Mouse (Mus musculus) spleen, embryonic (tissue): Measurements from ENCODE around the gene Cnfn.

Experiments used
- CTCF ChIA-PET: fragments of 350-600 bp; sonication (Branson Sonifier 250); formaldehyde crosslinking; loops from one replicate; lab custom pipeline; 2022; lab: Charles Lee

Cnfn gene

DNA sequence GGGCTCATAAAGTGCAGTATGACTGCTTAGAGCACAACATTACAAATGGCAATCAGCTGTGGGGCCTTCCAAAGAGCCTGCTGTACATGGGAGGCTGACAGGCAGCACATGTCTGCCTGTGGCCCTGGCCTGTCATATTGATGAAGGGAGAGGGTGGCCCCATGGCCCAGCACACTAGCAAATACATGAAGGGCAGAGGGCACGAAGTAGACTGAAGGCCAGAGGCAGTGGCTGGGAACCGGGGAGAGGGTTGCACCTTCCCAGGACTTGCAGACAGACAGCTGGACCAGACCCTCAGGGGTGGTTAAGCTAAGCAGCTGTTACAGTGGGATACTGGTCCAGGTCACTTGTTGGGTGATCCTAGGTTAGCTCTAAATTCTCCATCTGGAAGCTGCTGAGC is 21.5 kb upstream of the Cnfn start:
- CTCF ChIA-PET: no interaction called here

DNA sequence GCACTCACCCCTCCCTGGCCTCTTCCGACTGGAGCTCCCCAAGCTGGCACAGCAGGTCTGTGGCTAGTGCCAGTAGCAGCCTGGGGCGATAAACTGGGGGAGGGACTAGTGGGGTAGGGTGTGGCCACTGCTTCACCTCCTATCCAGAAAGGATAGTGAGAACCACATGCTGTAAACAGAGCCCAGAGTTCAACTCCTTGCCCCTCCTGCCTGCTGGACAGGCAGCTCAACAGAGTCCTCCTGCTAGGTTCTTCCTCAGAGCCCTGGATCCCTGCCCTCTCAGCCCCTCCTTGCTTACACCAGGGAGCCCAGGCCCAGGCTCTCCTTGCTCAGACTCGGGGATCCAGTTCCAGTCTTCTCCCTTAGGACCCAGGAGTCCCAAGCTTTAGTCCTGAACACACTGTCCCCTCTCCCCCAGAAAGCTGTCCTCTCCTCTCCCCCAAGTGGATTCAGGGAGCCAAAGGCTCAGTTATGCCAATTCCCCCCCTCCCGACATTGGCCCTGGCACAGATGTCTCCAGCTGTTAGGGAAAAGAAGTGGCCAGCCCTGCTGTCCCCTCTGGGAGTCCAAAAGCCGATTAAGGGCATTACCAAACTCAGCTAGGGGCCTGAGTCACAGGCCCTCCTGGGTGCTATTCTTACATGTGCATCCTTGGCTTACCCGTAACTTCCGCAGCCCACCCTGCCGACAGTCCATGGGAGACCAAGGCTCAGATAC is 20.7 kb upstream of the Cnfn start:
- CTCF ChIA-PET: no interaction called here

DNA sequence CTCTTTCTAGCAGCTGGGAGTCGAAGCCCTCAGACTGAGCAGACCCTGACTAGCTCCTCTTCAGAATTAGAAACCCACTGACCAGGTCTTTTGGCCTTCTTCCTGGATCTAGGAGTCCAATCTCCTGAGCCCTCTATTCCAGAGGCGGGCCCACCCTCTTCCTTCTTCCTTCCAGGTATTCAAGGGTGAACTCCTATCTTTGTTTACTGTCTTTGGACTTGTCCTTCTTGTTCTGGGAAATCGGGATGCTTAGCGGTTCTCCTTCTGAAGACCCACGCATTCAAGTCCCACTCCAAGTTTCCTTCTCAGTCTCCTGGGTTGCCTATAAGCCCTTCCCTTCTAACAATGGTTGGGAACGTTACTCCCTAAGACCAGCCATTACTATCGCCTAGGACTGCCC is 19.4 kb upstream of the Cnfn start:
- CTCF ChIA-PET: no interaction called here

DNA sequence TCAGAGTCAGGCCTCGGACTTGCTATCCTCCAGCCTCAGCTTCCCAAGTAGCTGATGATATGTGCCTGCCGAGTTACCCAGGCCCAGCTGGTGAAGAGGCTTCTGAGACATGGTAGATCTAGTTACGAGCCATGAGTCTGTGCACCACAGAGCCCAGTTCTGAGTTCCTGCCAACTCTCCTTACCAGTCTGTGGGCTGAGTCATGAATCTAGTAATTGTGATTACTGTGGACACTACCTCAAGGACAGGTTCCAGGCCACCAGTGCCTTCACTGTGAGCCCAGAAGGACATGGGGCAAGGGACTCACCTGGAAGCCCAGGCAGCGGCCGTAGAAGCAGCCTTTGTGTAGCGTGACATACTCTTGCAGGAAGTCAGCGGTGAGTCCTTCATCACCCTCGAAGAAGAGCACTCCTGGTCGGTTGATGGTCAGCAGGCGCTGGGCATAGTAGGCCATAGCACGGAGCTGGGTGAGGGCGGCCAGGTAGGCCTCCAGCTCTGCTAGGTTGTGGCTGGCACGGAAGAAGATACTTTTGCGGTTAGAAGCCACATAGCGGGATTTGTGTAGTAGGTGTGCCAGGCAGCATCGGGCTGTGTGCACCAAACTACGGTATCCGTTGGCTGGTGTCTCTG is 18.4 kb upstream of the Cnfn start:
- CTCF ChIA-PET: no interaction called here

DNA sequence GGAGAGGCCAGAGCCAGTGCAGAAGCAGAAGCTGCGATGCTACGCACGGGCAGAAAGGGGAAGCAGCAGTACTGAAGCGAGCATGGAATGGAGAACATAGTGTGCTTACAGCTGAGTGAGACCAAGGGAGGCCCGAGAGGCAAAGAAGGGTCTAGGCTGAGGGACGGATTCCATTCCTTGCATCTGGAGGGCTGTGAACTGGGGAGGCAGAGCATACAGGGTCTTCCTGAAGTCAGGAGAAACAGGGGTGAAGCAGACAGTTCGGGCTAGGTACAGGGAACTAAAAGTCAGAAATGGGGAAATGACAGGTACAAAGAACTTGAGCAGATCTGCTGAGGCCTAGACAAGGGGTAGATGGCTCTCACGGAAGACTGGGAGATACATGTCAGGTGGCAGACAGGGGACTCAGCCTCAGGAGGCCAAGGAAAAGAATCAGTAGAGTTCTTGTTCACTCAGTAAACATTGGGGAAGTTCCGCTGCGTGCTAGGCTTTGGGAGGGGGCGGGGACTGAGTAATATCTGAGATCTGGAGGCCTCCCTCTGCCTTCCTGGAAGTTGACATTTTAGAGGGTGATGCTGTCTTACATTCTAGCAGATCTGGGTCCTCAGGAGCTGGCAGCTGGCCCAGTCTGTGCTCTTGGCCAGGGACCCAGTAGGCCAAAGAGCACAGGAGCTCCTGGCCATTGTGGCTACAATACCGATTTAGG is 16.5 kb upstream of the Cnfn start:
- CTCF ChIA-PET: interaction anchor here (0.6 kb wide), 1 partner anchor 108 kb away, joined by 3 read pairs; no protein-coding TSS in a partner anchor

DNA sequence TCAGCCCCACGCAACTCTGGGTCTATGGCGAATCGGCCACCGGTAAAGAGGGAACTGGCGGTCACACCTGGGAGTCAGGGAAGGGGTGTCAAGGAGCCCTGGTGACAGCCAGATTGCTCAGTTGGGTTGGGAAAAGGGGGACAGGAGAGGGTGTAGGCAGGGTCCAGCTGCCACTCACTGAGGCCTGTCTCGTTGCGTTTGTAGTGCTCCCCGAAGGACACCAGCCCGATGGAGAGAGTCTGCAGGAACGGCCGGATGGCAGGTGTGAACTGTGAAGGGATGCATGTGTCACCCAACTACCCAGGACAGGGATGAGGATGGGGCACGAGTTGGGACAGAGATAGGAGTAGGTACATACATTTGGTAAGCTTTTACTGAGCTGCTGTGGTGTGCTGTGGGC is 15.7 kb upstream of the Cnfn start:
- CTCF ChIA-PET: no interaction called here

DNA sequence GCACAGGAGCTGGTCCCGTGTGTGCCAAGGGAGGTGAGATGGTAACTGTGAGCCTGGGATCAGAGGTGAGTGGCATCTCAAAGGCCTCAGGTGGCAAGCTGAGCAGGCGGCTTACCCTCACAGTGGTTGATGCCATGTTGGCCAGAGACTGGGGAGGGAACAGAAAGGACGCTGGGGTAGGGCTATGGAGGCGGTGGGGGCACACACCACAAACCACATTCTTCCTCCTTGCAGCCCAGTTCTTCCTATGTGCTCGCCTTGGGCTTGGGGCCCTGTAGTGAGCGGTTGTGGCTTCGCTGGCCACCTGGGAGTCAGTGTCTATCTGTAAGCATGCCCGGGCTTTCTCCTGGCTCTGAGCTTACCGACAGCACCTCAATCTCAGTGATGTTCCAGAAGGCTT is 15.3 kb upstream of the Cnfn start:
- CTCF ChIA-PET: no interaction called here

DNA sequence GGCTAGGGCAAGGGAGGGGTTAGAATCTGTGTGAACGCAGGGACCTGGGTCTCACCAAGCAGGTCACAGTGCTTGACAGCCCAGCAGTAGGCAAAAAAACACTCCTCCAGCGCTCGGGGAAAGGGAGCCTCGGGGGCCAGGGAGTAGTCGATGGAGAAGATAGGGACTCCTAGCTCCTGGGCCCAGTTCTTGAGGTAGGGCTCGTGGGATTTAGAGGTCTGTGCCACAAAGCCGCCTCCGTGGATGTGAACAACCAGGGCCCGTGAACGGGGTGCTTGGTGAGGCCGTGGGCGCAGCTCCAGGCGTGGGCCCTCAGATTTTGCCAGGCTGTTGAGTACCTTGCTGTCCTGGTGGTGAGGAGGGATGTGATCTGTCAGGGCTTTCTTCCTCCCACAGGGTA is 14.8 kb upstream of the Cnfn start:
- CTCF ChIA-PET: no interaction called here

DNA sequence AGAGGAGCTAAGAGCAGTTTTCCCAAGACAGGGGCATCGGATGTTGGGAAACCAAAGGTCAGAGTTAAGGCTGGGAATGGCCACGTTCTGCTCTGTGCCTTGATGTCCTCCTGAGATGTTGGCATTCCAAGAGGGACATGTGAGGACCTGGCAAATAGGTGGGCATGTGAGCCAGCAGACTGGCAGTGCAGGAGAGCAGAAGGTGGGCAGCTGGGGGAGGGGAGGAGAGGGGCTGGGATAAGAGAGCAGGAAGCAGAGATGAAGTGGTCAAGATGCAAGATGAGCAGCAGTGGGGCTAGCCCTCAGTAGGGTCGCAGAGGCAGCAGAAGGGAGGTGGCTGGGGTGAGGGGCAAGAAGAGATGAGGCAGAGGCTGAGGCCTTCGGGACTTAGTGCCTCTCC is 14.4 kb upstream of the Cnfn start:
- CTCF ChIA-PET: no interaction called here

DNA sequence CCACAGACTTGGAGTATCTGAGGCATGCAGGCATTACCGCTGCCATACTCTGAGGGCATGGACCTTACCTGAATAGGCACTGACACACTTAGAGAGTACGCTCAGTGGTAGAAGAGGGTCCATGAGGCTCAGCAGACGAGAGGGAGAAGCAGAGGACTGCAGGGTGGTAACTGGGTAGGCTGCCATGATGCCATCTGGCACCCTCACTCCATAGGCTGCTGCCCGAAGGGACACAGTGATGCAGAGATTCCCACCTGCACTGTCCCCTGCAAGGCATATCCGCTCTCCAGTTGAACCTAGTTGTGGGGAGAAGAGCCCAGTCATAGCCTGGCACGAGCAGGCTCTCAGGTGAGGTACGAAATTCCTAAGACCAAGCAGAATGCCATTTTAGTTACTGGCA is 13.9 kb upstream of the Cnfn start:
- CTCF ChIA-PET: no interaction called here

DNA sequence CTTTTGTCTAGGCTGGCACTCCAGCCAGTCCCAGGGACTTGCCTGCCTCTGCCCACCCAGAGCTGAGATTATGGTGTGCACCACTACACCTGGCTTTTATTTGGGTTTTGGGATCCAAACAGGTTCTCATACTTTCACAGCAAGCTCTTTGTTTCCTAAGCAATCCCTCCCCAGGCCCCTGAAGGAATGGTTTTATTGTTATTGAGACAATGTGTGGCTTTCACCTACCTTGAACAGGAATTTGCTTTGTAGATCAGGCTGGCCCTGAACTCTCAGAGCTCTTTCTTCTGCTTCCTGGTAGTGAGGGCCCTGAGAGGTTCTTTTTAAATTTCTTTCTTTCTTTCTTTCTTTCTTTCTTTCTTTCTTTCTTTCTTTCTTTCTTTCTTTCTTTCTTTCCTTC is 13.0 kb upstream of the Cnfn start:
- CTCF ChIA-PET: interaction anchor here (0.7 kb wide), 1 partner anchor 26 kb away, joined by 3 read pairs; no protein-coding TSS in a partner anchor

DNA sequence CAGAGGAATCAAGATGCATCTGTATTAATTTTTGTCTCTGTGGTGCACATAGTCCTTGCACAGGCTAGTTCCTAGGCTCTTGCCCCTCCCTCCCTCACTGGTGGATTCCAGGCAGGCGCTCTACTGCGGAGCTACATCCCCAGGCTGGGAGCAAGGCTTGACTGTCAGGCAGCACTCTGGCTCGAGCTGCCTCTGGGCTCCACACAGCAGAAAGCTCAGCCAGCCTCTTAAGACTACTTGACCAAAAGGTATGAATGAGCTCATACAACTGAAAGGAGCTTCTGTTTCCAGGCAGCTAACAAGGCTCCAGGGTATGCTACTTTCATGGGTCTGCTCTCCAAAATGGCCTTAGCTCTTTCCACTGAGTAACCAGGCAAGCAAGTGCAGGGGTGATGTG is 11.8 kb upstream of the Cnfn start:
- CTCF ChIA-PET: interaction anchor here (0.6 kb wide), 1 partner anchor 102 kb away, joined by 6 read pairs; no protein-coding TSS in a partner anchor

DNA sequence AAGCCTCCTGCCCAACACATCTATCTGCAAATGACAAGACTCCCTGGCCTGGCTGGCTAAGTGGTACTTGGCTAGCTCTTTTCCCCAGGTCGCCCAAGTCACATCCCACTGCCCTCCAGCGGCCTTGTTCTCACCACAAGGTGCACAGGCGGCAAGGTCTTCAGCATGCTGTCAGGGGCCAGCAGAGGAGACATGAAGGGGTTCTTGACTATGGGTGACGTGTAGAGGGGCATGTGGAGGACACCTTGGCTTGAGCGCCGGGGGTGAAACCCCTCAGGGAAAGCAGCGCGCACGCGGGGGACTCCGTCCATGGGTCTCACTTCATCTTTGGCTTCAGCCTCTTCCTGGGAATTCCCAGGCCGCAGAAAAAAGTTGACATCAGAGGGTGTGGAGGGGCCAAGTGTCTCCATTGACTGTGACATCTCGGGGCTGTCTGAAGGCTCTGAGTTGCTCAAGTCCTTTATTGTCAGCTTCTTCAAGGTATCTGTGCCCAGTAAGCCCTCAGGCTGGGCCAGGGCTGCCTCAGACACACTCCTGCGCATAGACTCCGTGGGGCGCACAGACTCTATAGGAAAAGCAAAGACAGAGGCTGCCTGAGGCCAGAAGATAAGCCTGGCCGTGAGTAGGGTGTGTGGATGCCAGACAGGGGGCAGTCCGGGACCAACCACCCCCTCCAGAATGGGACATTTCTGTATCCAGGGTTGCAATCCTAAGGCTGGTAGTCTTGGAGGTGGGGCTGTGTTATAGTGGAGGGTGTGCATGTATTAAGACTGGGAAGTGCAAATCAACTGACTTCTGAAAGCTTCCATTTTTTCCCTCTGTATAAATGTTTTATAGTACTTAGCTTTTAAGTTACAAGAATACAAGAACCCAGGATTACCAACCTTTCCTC is 11.1 kb upstream of the Cnfn start:
- CTCF ChIA-PET: interaction anchor here (0.9 kb wide), 1 partner anchor 22 kb away, joined by 3 read pairs; no protein-coding TSS in a partner anchor

DNA sequence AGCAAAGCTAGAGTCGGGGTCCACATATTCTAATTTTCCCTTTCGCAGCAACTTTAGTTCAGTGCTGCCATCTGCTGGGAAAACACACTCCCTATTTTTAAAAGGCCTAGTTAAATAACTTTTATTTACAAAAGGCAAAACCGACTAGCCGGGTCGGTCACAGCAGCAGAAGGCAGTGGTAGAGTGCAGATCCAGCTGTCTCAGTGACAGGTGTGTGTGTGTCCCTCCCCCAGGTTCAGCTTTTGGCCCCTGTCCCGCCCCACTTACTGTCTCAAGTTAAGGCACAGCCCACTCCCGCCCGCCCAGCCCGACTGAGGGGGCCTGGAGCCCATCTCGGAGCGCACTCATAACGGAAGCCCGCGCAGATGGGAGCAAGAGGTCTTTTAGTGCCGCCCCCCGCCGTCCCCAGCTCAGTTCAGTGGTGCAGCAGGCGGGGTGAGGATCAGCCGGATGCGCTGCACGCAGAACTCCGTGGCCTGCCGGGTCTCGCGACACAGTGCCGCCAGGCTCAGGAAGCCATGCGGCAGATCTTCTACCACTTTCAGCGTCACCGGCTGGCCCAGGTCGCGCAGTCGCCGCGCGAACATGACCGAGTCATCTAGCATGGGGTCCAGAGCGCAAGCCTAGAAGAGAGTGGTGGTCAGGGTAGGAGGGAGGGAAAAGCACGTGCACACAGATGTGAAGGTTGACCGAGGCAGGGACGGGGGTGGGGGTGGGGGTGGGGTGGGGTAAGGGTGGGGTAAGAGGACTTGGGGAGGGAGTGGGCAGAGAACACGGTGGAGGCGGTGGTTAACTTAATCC is 10.2 kb upstream of the Cnfn start:
- CTCF ChIA-PET: no interaction called here

DNA sequence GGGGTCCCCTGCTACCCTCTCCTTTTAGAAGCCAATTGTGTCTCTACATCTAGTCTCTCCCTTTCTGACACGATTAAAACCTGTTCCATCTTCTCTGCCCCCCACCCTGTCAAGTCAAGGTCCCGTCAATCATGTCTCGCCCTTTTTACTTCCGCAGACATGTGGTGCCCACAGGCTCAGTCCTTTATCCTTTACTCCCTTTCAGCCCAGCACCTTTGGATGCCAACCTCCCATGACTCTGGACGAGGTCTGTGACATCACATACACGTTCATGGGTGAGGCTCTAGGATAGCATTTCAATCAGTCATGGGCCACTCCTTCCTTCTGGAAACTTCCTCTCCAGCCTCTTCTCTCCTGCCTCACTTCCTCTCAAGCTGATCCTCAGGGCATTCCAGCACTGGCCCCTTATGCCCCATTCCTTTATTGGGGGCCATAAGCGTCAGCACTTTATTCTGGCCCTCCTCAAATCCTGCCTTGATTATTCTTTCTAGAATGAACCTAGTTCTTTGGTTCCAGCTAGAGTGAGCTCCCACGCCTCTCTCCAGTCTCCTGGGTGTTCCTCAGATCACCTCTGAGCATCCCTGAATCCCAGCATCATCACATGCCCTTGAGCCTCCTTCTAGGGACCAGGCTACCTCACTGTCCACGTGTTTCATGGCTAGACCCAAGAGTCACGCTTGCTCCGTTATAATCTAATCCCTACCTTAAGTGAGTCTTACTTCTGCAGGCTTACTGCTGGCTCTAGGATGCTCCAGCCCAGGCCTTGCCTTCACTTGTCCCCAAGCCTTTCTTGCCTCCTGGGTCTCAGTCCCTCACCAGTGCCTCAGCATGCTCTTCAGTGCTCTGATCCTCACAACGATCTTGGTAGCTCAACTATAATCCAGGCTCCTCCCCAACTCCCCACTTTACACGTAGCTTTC is 8.9 kb upstream of the Cnfn start:
- CTCF ChIA-PET: no interaction called here

DNA sequence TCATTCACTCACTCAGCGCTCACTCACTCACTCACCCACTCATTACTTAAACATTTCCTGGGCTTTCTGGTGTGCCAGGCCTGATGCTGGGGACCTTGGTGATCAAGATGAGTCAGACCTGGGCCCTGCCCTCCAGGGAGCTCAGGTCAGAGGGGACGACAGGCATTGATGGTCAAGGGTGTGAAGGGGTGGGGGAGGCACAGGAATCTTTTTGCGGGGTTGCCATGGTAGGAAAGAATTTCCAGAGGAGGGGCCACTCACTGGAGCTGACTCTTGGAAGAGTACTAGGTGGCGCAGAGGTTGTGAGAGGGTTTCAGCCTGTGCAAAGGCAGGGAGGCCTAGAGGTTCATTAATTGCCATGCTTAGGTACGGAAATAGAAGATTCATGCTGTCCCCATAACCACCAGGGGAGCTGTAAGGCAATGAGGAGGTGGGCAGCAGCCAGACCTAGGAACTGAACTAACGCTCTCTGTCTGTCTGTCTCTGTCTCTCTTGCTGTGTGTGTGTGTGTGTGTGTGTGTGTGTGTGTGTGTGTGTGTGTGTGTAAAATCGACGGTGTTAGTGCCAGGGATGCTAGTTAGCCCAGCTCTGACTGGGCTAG is 7.7 kb upstream of the Cnfn start:
- CTCF ChIA-PET: interaction anchor here (0.7 kb wide), 1 partner anchor 248 kb away, joined by 4 read pairs; no protein-coding TSS in a partner anchor

DNA sequence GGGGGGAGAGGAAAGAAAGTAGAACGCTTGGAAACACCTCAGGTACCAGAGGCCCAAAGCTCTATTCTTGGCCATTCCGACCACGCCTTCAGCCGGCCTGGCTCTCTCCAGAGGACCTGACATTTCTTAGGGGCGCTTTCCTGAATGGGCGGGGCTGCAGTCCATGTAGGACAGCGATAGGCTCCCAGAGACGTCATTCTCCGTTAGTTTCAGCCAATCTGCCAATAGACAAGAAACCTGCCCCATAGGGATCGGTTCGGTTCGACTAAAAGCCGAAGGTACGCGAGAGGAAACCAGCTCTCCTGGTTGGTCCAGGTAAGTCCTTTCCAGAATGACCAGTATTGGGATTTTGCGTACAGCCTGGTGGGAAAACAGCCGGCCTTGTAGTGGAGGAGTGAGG is 7.0 kb upstream of the Cnfn start:
- CTCF ChIA-PET: no interaction called here

DNA sequence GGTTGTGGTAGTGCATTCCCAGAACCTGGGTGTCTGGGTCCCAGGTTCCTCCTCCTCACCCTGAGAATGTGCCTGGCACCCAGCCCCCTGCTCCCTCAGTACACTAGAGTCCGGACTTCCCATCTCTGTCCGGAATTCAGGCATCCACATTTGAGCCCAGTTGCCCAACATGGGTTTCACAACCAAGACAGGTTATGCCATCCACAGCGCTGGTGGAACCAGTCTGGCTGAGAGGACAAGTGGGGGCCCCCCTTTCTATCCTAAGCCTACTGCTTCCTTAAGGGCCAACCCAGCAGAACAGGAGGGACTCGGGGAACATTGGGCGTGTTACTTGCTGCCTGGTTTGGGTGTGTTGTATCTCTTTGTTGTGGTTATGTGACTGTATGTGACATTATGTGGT is 2.9 kb upstream of the Cnfn start:
- CTCF ChIA-PET: no interaction called here

DNA sequence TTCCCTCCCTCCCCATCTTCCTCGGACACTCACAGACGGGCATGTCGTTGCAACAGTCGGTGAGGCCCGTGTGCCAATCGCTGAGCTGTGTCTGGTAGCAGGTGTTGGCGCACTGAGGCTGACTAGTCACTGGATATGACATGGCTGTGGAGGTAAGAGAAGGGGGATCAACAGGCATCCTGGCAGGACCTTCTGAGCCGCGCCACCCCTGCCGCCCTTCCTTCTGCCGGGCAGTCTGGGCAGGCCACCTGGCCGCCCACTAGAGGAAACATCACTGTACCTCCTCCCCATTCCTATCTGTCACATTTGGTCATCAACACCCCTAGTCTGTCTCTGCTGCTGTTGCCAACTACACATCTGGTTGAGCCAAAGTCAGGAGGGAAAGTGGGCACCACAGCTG is 1.2 kb downstream of the Cnfn start:
- CTCF ChIA-PET: no interaction called here
